Mouse (Mus musculus) G1E (cell line): ENCODE measurements around the gene Samd14. TPM values are rescaled to one million over a fixed set of nuclear protein-coding genes. Genes with fewer than 3 reads are reported as not detected.

Experiments used
- ATAC-seq: 2 replicates; pipeline ENCODE4 v1.8.0; 2016; ENCODE audit warnings: mild to moderate bottlenecking; ENCODE audit not compliant: insufficient number of reproducible peaks, poor library complexity, low FRiP score, severe bottlenecking; ENCODE audit errors: extremely low read depth
- DNase-seq: peaks from one replicate; pipeline ENCODE4 v3.0.0; 2012; ENCODE audit warnings: low spot score
- H3K27me3 ChIP-seq: 2 replicates; pipeline ENCODE4 v1.6.1; 2012; ENCODE audit warnings: mild to moderate bottlenecking, low read length, inconsistent platforms; ENCODE audit not compliant: insufficient read depth
- H3K36me3 ChIP-seq: replicated peaks from 2 replicates; pipeline ENCODE3; 2012; ENCODE audit warnings: mild to moderate bottlenecking, inconsistent platforms
- H3K4me1 ChIP-seq: 2 replicates; pipeline ENCODE4 v1.6.1; 2012; ENCODE audit warnings: low read depth, low read length, inconsistent platforms, mixed read lengths; ENCODE audit not compliant: insufficient read depth
- H3K4me3 ChIP-seq: 2 replicates; pipeline ENCODE4 v1.5.1; 2012; ENCODE audit warnings: low read depth, mild to moderate bottlenecking, inconsistent platforms, low read length, moderate library complexity, mixed read lengths
- H3K9me3 ChIP-seq: replicated peaks from 2 replicates; pipeline ENCODE4 v1.6.1; 2012; ENCODE audit warnings: inconsistent platforms
- CTCF ChIP-seq: IDR thresholded peaks from 2 replicates; pipeline ENCODE4 v1.5.1; 2012; ENCODE audit warnings: low read depth, low read length, inconsistent platforms, mixed read lengths
- GATA1 ChIP-seq: IDR thresholded peaks from 2 replicates; pipeline ENCODE4 v1.6.1; 2012; ENCODE audit warnings: borderline replicate concordance, low read length, inconsistent platforms, mixed read lengths
- GATA2 ChIP-seq: IDR thresholded peaks from 2 replicates; pipeline ENCODE4 v1.6.1; 2012; ENCODE audit warnings: low read depth, low read length, inconsistent platforms, borderline replicate concordance
- POLR2AphosphoS5 ChIP-seq: IDR thresholded peaks from 2 replicates; pipeline ENCODE4 v1.6.1; 2012; ENCODE audit warnings: low read depth, low read length, inconsistent platforms; ENCODE audit not compliant: insufficient replicate concordance
- TAL1 ChIP-seq: conservative IDR thresholded peaks from 2 replicates; pipeline ENCODE4 v1.6.1; 2012; ENCODE audit warnings: low read depth, low read length, inconsistent platforms, mixed read lengths
- polyA plus RNA-seq: library from polyadenylated mRNA; stranded (reverse); fragments of >175 nt; gene quantifications from 2 replicates; pipeline ENCODE4 v1.2.3, GENCODE M21; 2012
- total RNA-seq, 2 experiments: library from RNA; stranded (forward) in 1 of 2; stranded (reverse) in 1 of 2; fragments of 200-1000 nt in 1 of 2; fragments of >200 nt in 1 of 2; fragmentation: Nextera tagmentation in 1 of 2; gene quantifications; 2 replicates each; pipeline ENCODE4 v1.2.3; 2014 to 2017

Samd14 gene
- total and polyA plus RNA-seq, 3 experiments = 26.1 to 356 (median 84.9) TPM

DNA sequence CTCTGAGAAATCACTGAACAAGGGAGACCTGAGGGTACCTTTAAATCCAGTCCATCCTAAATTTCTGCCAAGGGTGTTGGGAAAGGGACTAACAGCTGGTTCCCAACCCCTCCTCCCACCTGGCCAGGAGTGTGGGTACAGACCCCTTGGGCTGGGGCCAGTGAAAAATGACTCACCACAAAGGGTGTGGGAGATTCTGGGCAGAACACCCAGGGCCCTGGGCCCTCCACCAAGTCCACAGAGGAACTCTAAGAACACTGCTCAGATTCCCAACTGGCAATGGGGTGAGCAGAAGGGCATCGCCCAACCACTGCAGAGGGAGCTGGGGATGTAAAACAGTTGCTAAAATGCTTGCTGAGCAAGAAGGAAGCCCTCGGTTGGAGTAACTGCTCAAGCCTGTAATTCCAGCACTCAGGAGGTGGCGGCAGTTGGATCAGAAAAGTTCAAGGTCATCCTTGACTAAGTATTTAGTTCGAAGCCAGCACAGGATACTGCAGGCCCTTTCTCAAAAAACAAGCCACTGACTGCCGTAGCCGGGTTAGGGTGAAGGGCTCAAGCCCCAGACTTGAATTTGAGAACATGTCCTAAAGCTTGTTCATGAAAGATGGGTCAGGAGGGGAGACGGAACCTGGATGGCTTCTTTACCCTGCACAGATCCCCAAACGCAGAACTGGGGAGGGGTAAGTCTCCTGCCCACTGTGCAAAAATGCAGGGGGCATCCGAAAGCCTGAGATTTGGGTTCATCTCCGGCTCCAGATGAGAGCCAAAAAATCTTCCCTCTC is 20.7 kb upstream of the Samd14 start:
- peaks cover 67% of the 10 kb centered on the region for H3K4me1 ChIP-seq
- ATAC-seq = no peak
- TF ChIP-seq GATA1 = no peak
- TF ChIP-seq GATA2 = no peak
- TF ChIP-seq POLR2AphosphoS5 = no peak
- TF ChIP-seq CTCF = no peak
- TF ChIP-seq TAL1 = no peak
- DNase-seq = no peak
- peaks cover 22% of the 10 kb centered on the region for H3K36me3 ChIP-seq
- peaks cover 3% of the 10 kb centered on the region for H3K27me3 ChIP-seq
- no peaks in the 10 kb centered on the region for H3K9me3 ChIP-seq
- peak overlapping the region; percentile 93 for H3K4me3 ChIP-seq

DNA sequence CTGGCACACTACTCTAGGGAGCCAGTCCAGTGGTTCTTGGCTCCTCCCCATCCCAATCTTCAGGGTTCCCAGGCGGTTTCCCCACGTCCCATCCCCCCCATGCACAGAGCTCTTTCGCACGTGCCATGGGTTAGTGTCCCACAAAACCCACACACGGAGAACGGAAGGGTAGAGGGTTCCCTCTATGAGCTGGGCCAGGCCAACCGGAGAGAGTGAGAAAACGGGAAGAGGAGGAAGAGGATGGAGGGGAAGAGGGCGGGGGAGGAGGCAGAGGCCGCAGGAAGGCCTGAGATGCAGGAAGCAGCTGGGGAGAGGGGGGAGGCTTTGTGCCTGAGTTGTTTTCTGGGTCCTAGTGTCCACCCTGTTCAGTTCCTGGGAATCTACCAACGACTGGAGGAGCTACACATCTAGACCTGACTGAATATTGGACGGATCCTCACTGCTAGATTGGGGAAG is 20.1 kb upstream of the Samd14 start:
- DNase-seq (peak; percentile 94), ATAC-seq (peak; percentile 77)
- Histone ChIP-seq H3K4me3 (peak overlapping the region; percentile 93), H3K4me1 (peaks cover 73% of the 10 kb centered on the region), H3K27me3 (no peaks in the 10 kb centered on the region), H3K9me3 (no peaks in the 10 kb centered on the region), H3K36me3 (peaks cover 28% of the 10 kb centered on the region)
- TF ChIP-seq CTCF = no peak
- TF ChIP-seq TAL1 = no peak
- TF ChIP-seq GATA1 = no peak
- no peak for TF ChIP-seq POLR2AphosphoS5
- no peak for TF ChIP-seq GATA2

DNA sequence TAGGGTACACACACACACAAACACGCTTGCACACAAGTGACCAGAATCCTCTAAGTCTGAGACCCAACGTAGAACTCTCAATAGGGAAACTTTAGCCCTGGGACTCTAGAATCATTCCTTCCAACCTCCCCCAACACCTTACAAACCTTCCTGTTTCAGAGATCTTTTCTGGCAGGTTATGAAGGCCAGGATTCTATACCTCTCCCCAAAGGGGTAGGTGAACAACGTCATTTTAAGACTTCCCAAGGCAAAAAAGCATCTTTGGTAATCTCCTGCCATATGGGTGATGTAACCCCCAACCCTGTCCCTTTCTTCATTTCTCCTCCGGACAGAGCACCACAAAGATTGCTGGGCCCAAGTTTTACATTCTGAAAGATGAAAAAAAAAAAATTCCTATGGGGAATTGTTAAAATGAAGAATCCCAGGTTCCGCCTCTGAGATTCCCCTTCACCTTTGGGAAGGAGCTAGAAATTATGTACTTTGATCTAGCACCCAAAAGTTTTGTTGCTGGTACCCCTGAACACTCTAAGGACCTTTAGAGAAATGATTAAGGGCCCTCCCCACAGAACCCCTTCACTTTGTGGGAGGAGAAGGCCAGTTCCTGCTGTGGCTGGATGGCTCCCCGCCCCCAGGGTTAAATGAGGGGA is 19.5 kb upstream of the Samd14 start:
- ATAC-seq = no peak
- DNase-seq = no peak
- Histone ChIP-seq H3K4me1 (peaks cover 77% of the 10 kb centered on the region), H3K9me3 (no peaks in the 10 kb centered on the region), H3K27me3 (no peaks in the 10 kb centered on the region), H3K4me3 (peak overlapping the region; percentile 93), H3K36me3 (peaks cover 34% of the 10 kb centered on the region)
- TF ChIP-seq GATA1 = no peak
- TF ChIP-seq GATA2 = no peak
- no peak for TF ChIP-seq CTCF
- TF ChIP-seq POLR2AphosphoS5 = no peak
- no peak for TF ChIP-seq TAL1

DNA sequence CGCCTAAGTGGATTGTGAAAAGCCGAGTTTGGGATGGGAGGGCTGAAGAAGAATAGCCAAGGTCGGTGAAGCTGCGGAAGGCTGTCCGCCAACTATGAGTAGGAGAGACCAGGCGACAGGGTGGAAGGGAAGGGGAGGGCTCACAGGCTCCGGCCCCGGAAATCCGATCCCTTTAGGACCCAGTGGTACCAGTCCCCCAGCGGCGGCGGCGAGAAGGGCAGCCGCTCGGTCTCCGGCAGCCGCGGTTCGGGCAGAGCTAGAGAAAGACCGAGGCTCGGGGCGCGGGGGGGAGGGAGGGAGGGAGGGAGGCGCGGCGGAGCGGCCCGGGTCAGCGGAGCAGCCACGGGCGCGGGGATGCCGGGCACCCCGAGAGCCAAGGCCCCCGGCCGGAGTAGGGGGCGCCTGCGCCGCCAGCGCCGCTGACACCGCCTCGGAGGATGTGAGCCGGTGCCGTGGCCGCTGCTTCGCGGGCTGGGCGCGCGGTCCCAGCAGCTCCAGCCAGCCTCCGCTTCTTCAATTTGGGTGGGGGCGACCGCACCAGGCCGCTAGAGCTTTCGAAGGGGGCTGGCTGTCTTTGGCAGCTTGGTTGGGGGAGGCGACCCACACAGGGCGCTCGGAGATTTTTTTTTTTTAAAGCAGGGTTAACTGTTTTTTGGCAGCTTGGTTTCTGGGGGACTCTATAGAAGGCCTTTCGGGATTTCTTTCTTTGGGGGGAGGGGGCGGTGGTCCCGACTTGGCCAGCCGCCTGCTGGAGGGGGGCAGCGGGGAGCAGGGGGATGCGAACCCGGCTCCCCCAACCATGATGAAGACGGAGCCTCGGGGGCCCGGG is 18.7 kb upstream of the Samd14 start, which contains the start of gene Ppp1r9b:
TSS of gene Ppp1r9b (plus strand) at position 287 of the 829 bp plus-strand sequence.
- peak; percentile 90 for DNase-seq
- Histone ChIP-seq H3K36me3 (peaks cover 42% of the 10 kb centered on the region), H3K27me3 (no peaks in the 10 kb centered on the region), H3K4me3 (peak within 1 kb of the TSS; percentile 93), H3K4me1 (peaks cover 82% of the 10 kb centered on the region), H3K9me3 (no peaks in the 10 kb centered on the region)
- TF ChIP-seq CTCF (0 out of 2 replicates have a peak, but pooled peaks have one; percentile 24), TAL1 (no peak), GATA2 (no peak), GATA1 (no peak), POLR2AphosphoS5 (no peak)
- peak; percentile 50; the same call in 1 of the 2 replicates for ATAC-seq

DNA sequence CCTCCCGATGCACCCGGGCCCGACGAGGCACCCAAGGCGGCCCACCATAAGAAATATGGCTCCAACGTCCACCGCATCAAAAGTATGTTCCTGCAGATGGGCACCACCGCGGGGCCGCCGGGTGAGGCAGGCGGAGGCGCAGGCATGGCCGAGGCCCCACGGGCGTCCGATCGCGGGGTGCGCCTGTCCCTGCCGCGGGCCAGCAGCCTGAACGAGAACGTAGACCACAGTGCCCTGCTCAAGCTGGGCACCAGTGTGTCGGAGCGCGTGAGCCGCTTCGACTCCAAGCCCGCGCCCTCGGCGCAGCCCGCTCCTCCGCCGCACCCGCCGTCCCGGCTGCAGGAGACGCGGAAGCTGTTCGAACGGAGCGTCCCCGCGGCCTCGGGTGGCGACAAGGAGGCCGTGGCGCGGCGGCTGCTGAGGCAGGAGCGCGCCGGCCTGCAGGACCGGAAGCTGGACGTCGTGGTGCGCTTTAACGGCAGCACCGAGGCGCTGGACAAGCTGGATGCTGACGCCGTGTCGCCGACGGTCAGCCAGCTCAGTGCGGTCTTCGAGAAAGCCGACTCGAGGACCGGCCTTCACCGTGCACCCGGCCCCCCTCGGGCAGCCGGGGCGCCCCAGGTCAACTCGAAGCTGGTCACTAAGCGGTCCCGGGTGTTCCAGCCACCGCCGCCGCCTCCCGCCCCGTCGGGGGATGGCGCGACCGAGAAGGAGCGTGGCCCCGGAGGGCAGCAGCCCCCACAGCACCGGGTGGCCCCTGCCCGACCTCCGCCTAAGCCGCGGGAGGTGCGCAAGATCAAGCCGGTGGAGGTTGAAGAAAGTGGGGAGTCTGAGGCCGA is 17.8 kb upstream of the Samd14 start:
- DNase-seq = no peak
- no peak for ATAC-seq

More for the DNA sequence above, 17.8 kb upstream of the Samd14 start:
- TF ChIP-seq GATA2 (no peak), POLR2AphosphoS5 (no peak), CTCF (no peak), TAL1 (no peak), GATA1 (no peak)
- H3K4me3 ChIP-seq = peak overlapping the region; percentile 93
- H3K9me3 ChIP-seq = no peaks in the 10 kb centered on the region
- peaks cover 51% of the 10 kb centered on the region for H3K36me3 ChIP-seq
- H3K27me3 ChIP-seq = no peaks in the 10 kb centered on the region
- H3K4me1 ChIP-seq = peaks cover 91% of the 10 kb centered on the region
